Mouse (Mus musculus) testis, adult 2 months (tissue): Measurements from ENCODE around the gene Fut7.

Source experiments
- CTCF ChIP-seq: fragments of 200-500 bp; IDR thresholded peaks from 2 replicates; pipeline ENCODE4 v1.5.1; 2012; ENCODE audit warnings: low read depth, mild to moderate bottlenecking, inconsistent platforms, low read length, moderate library complexity; ENCODE audit not compliant: control insufficient read depth, insufficient read depth, insufficient replicate concordance
- POLR2A ChIP-seq: fragments of 200-500 bp; IDR thresholded peaks from 2 replicates; pipeline ENCODE4 v1.6.1; 2012; ENCODE audit warnings: low read depth, mild to moderate bottlenecking, inconsistent platforms, low read length, moderate library complexity; ENCODE audit not compliant: control insufficient read depth

DNA sequence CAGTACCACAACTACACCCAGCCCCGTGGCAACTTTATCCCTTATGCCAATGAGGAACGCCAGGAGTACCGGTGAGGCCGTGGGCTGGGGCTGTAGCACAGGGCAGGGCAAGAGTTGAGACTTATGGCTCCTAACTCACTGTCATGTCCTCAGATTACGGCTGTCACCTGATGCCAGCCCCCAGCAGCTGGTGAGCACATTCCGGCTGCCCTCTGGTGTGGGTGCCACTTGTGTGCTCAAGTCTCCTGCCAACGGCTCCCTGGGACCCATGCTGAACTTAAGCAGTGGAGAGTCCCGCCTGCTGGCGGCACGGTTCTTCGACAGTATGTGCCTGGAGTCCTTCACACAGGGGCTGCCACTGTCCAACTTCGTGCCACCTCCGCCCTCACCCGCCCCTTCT, 19.6 kb downstream of the Fut7 start:
- no peak for TF ChIP-seq CTCF
- no peak for TF ChIP-seq POLR2A
